Mouse (Mus musculus): ENCODE data around the gene Lilra5. TPM values are rescaled to one million over a fixed set of nuclear protein-coding genes. Genes with fewer than 3 reads are reported as not detected.
"Not testable (repeated sequence)": the region's sequence is repeated elsewhere in the genome, so short reads cannot be mapped to it uniquely, and the experiment has no call there.

The Lilra5 gene
- polyA plus RNA-seq (2015; fragmentation: Nextera tagmentation; extraction: Ambion mirVana), result 0.06 and 0.09 TPM in 2 replicates

DNA sequence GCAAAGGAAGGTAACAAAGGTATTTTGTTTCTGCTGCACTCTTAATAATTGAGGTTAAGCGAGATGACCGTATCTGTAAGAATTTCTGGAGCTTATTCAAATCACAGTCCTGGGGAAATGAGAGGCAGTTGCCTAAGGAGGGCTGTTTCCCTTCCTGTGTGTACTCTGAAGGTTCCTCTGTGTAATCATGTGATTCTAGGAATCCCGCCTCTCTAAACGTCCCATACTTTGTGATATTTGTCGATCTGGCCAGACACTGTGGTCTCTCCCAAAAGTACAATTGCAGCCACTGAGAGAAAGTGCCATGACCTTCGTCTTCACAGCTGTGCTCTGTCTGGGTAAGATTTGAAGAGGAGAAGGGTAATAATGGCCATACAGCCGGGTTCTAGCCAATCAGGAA, at the start of gene Lilra5:
Gene Lilra5, plus strand, starts transcription at position 301 of the 400 bp plus-strand sequence.
- 75% methylated on average over 7 of the region's 7 CpGs for WGBS
- Histone ChIP-seq H3K4me3 (no peak within 1 kb of the TSS), H3K27me3 (no peaks in the 10 kb centered on the region), H3K36me3 (no peaks in the 10 kb centered on the region), H3K9me3 (no peaks in the 10 kb centered on the region), H3K9ac (no peak within 1 kb of the TSS), H3K4me1 (no peaks in the 10 kb centered on the region), H3K4me2 (replicated peaks) (no peak within 1 kb of the TSS), H3K27ac (no peak within 1 kb of the TSS)
- no peak for ATAC-seq (ENCODE audit: low FRiP score, low read depth)

GRCm38 (mm10) chr7:4207126-4207525, 30.4 kb upstream of the Lilra5 start:
- no peak overlapping the region for H3K4me2 ChIP-seq (replicated peaks)
- no peak for ATAC-seq (ENCODE audit: low FRiP score, low read depth)
- 80% methylated on average over 1 of the region's 1 CpGs for WGBS
- no peaks in the 10 kb centered on the region for H3K27me3 ChIP-seq
- no peak overlapping the region for H3K9ac ChIP-seq
- no peaks in the 10 kb centered on the region for H3K4me1 ChIP-seq
- no peaks in the 10 kb centered on the region for H3K9me3 ChIP-seq
- no peaks in the 10 kb centered on the region for H3K36me3 ChIP-seq
- H3K4me3 ChIP-seq, result no peak overlapping the region
- H3K27ac ChIP-seq, result no peak overlapping the region

GRCm38 (mm10) chr7:4208626-4209025, 28.9 kb upstream of the Lilra5 start:
- Histone ChIP-seq H3K4me1 (no peaks in the 10 kb centered on the region), H3K4me3 (no peak overlapping the region), H3K9me3 (no peaks in the 10 kb centered on the region), H3K27me3 (no peaks in the 10 kb centered on the region), H3K27ac (no peak overlapping the region), H3K9ac (no peak overlapping the region), H3K36me3 (no peaks in the 10 kb centered on the region), H3K4me2 (replicated peaks) (no peak overlapping the region)
- no peak for ATAC-seq (ENCODE audit: low FRiP score, low read depth)
- WGBS, result 28% methylated on average over 2 of the region's 2 CpGs

GRCm38 (mm10) chr7:4213436-4213835, 24.1 kb upstream of the Lilra5 start:
- not testable (repeated sequence) for H3K4me3 ChIP-seq; H3K9me3 ChIP-seq; H3K9ac ChIP-seq; H3K36me3 ChIP-seq; H3K4me2 ChIP-seq (replicated peaks); ATAC-seq (ENCODE audit: low FRiP score, low read depth); H3K27ac ChIP-seq; H3K4me1 ChIP-seq; H3K27me3 ChIP-seq

DNA sequence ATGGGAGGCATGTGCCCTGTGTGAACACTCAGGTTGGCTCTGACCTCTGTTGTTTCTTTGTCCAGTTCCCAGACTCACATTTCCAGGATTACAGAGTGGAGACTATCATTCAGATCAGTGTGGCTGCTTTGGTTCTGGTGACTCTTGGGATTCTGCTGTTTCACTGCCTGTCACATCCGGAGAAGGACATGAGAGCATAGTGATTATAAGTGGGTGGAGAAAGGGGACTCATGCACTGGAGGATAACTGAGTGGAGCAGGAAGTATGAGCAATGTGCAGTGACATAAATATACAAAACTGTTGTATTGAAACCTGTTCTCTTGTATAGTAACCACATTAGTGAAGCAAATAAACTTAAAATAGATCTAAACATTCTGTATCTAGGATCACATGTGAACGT, 22.2 kb upstream of the Lilra5 start:
- ATAC-seq (ENCODE audit: low FRiP score, low read depth), result no peak

GRCm38 (mm10) chr7:4215805-4216204, 21.7 kb upstream of the Lilra5 start:
- no peak overlapping the region for H3K27ac ChIP-seq
- no peaks in the 10 kb centered on the region for H3K9me3 ChIP-seq
- no peak for ATAC-seq (ENCODE audit: low FRiP score, low read depth)
- H3K36me3 ChIP-seq, result no peaks in the 10 kb centered on the region
- no peak overlapping the region for H3K4me3 ChIP-seq
- no peaks in the 10 kb centered on the region for H3K27me3 ChIP-seq
- H3K4me1 ChIP-seq, result no peaks in the 10 kb centered on the region
- no peak overlapping the region for H3K4me2 ChIP-seq (replicated peaks)
- 73% methylated on average over 2 of the region's 2 CpGs for WGBS
- H3K9ac ChIP-seq, result no peak overlapping the region

More for the DNA sequence above, 22.2 kb upstream of the Lilra5 start:
- Histone ChIP-seq H3K4me2 (replicated peaks) (no peak overlapping the region), H3K4me1 (no peaks in the 10 kb centered on the region), H3K36me3 (no peaks in the 10 kb centered on the region), H3K27ac (no peak overlapping the region), H3K9me3 (no peaks in the 10 kb centered on the region), H3K27me3 (no peaks in the 10 kb centered on the region), H3K9ac (no peak overlapping the region), H3K4me3 (no peak overlapping the region)
- WGBS, result 79% methylated on average over 2 of the region's 2 CpGs

DNA sequence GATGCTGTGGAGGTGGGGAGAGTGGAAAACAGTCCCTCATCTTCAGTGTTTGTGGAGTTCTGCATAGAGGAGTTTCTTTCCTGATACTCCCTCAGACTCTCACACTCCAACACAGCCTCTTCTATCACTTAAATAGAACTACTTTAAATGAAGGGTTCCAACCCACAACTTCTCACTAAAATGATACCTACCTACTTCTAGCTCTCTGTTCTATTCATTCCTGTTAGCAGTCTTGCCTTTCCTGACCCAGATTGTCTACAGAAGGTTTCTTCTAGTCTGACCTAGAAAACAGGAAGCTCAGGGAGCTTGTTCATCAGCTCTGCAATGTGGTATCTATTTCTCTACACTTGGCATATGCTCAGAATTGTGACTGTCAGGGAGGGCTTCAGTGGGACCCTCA, 2.0 kb upstream of the Lilra5 start:
- Histone ChIP-seq H3K4me2 (replicated peaks) (no peak overlapping the region), H3K4me1 (no peaks in the 10 kb centered on the region), H3K27ac (no peak overlapping the region), H3K36me3 (no peaks in the 10 kb centered on the region), H3K9me3 (no peaks in the 10 kb centered on the region), H3K4me3 (no peak overlapping the region), H3K27me3 (no peaks in the 10 kb centered on the region), H3K9ac (no peak overlapping the region)
- no peak for ATAC-seq (ENCODE audit: low FRiP score, low read depth)

DNA sequence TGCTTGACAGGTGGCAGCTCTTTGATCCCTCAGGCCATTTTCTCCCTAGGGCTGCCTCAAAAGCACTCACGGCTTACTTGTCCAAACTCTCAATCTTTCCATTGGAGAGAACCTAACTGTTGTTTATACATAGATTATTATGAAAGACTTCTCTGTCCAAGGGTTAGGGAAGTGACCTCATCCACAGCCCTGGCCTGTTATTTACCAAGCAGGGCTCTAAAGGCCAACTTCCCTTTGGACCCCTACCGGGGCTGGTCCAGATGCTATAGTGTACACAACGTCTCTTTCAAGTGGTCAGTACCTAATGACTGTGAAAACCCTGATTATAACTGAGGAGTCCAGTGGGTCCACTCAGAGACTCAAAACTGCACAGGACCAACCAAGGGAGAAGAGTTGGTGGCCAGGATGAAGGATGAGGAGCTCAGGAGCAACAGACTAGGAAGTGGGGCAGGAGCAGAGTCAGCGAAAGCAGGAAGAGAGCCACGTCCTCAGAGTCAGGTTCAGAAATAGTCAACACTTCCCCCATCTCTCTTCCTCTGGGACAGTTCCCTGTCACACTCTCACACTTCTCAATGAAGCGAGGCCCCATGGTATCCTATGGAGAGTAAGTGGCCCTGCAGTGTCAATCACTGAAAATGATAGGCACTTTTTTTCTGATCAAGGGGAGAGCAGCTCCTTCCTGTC, 1.6 kb downstream of the Lilra5 start:
- WGBS, result 74% methylated on average over 6 of the region's 6 CpGs
- H3K4me2 ChIP-seq (replicated peaks), result no peak overlapping the region
- H3K36me3 ChIP-seq, result no peaks in the 10 kb centered on the region
- H3K27me3 ChIP-seq, result no peaks in the 10 kb centered on the region
- H3K4me3 ChIP-seq, result no peak overlapping the region
- no peak overlapping the region for H3K27ac ChIP-seq
- ATAC-seq (ENCODE audit: low FRiP score, low read depth), result no peak
- H3K9ac ChIP-seq, result no peak overlapping the region
- H3K9me3 ChIP-seq, result no peaks in the 10 kb centered on the region
- H3K4me1 ChIP-seq, result no peaks in the 10 kb centered on the region

GRCm38 (mm10) chr7:4251211-4251610, 13.7 kb downstream of the Lilra5 start:
- not testable (repeated sequence) for H3K27me3 ChIP-seq; H3K27ac ChIP-seq; H3K4me1 ChIP-seq; H3K9me3 ChIP-seq; H3K4me2 ChIP-seq (replicated peaks); ATAC-seq (ENCODE audit: low FRiP score, low read depth); H3K9ac ChIP-seq; H3K36me3 ChIP-seq; H3K4me3 ChIP-seq
- 91% methylated on average over 1 of the region's 1 CpGs for WGBS

DNA sequence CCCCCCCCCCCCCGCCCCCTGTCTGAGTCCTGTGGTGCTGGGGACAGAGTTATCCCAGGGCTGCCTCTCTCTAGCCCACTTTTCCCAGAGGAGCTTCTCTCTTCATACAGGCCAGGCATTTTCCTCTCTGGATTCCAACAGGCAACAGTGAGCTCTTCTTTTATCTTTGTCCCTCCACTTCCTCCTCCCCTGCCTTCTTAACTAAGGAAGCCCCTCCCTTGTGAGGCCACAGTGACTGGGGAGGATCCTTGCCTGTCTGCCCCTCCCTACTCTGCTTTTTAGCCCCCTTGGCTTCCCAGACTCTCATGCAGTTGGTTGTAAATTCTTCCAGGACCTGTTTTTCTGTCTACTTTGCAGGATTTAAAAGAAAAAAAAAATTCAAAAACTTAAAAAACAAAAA, 18.5 kb downstream of the Lilra5 start:
- WGBS, result no CpG with 5 or more reads among the region's 1 CpGs
- not testable (repeated sequence) for H3K27me3 ChIP-seq; H3K27ac ChIP-seq; H3K9me3 ChIP-seq; H3K4me3 ChIP-seq; ATAC-seq (ENCODE audit: low FRiP score, low read depth); H3K4me2 ChIP-seq (replicated peaks); H3K9ac ChIP-seq; H3K36me3 ChIP-seq; H3K4me1 ChIP-seq

DNA sequence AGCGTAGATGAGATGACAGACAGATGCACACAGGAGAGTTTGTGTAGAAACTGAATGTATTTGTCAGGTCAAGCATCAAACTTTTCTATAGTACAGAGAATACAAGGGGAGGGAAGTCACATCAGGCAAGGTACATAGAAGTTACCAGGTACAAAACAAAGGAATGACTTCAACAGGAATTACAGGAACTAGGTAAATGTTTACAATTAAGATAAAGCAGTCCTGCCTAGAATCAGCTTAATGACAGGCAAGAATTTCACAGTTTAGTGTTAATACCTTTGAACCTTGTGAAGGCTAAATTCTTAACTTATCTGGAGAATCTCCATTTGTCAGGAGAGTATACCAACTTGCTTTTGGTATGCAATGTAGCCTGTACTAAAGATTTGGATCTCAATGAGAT, 23.0 kb downstream of the Lilra5 start:
- not testable (repeated sequence) for H3K9me3 ChIP-seq; H3K4me2 ChIP-seq (replicated peaks); H3K4me1 ChIP-seq; ATAC-seq (ENCODE audit: low FRiP score, low read depth); H3K4me3 ChIP-seq; H3K27ac ChIP-seq; H3K9ac ChIP-seq; H3K27me3 ChIP-seq; H3K36me3 ChIP-seq
- WGBS, result 93% methylated on average over 1 of the region's 1 CpGs

GRCm38 (mm10) chr7:4272106-4272505, 34.6 kb downstream of the Lilra5 start:
- H3K9me3 ChIP-seq, result not testable (repeated sequence)

GRCm38 (mm10) chr7:4273874-4274273, 36.3 kb downstream of the Lilra5 start:
- H3K27me3 ChIP-seq; H3K4me2 ChIP-seq (replicated peaks); H3K27ac ChIP-seq; H3K4me3 ChIP-seq; ATAC-seq (ENCODE audit: low FRiP score, low read depth); H3K9ac ChIP-seq; H3K4me1 ChIP-seq; H3K36me3 ChIP-seq; H3K9me3 ChIP-seq: not testable (repeated sequence)
- 71% methylated on average over 2 of the region's 2 CpGs for WGBS

More at GRCm38 (mm10) chr7:4272106-4272505, 34.6 kb downstream of the Lilra5 start:
- H3K4me3 ChIP-seq; H3K27me3 ChIP-seq; H3K4me1 ChIP-seq; H3K4me2 ChIP-seq (replicated peaks); ATAC-seq (ENCODE audit: low FRiP score, low read depth); H3K27ac ChIP-seq; H3K36me3 ChIP-seq; H3K9ac ChIP-seq: not testable (repeated sequence)
- WGBS, result 88% methylated on average over 1 of the region's 1 CpGs

Measured in limb, embryonic 13.5 days (tissue).